Mouse (Mus musculus) midbrain, postnatal 0 days (tissue): ENCODE measurements around the gene Gmds. TPM values are rescaled to one million over a fixed set of nuclear protein-coding genes. Genes with fewer than 3 reads are reported as not detected.

ENCODE experiments used
- ATAC-seq: fragments of 200-750 bp; cut with Nextera tagmentation; 2 replicates; pipeline ENCODE4 v1.8.0; 2017; ENCODE audit warnings: moderate number of reproducible peaks, mild to moderate bottlenecking, moderate TSS enrichment, moderate library complexity; ENCODE audit not compliant: low FRiP score
- DNase-seq: peaks from one replicate; pipeline ENCODE4 v3.0.0-alpha.2; 2015; ENCODE audit warnings: low spot score
- H3K27ac ChIP-seq: fragments of 300-500 bp; sonication (generic); 2 replicates; pipeline ENCODE4 v1.5.1; 2014; ENCODE audit warnings: low read depth, mild to moderate bottlenecking, low read length, mixed read lengths
- H3K27me3 ChIP-seq: fragments of 300-500 bp; sonication (generic); 2 replicates; pipeline ENCODE4 v1.6.1; 2014; ENCODE audit warnings: low read length, control low read depth, mixed read lengths; ENCODE audit not compliant: insufficient read depth
- H3K36me3 ChIP-seq: fragments of 300-500 bp; sonication (generic); 2 replicates; pipeline ENCODE4 v1.6.1; 2014; ENCODE audit warnings: low read length, control low read depth, mixed read lengths; ENCODE audit not compliant: insufficient read depth
- H3K4me1 ChIP-seq: fragments of 300-500 bp; sonication (generic); 2 replicates; pipeline ENCODE4 v1.6.1; 2014; ENCODE audit warnings: mild to moderate bottlenecking, control low read depth, antibody characterized with exemption, low read length, mixed read lengths; ENCODE audit not compliant: insufficient read depth
- H3K4me2 ChIP-seq: fragments of 300-500 bp; sonication (generic); 2 replicates; pipeline ENCODE4 v1.6.1; 2014; ENCODE audit warnings: low read depth, mild to moderate bottlenecking, low read length, mixed read lengths; ENCODE audit not compliant: poor library complexity, severe bottlenecking
- H3K4me3 ChIP-seq: fragments of 300-500 bp; sonication (generic); 2 replicates; pipeline ENCODE4 v1.5.1; 2014; ENCODE audit warnings: low read depth, mild to moderate bottlenecking, low read length, moderate library complexity
- H3K9ac ChIP-seq: fragments of 300-500 bp; sonication (generic); replicated peaks from 2 replicates; pipeline ENCODE4 v1.6.1; 2014; ENCODE audit warnings: mild to moderate bottlenecking, low read length, moderate library complexity, mixed read lengths; ENCODE audit not compliant: poor library complexity, severe bottlenecking
- H3K9me3 ChIP-seq: fragments of 300-500 bp; sonication (generic); 2 replicates; pipeline ENCODE4 v1.6.1; 2016; ENCODE audit warnings: low read length, control low read depth
- CTCF ChIP-seq: IDR thresholded peaks from 2 replicates; pipeline ENCODE4 v1.5.1; 2016; ENCODE audit warnings: antibody characterized with exemption, mild to moderate bottlenecking
- WGBS: fragments of 180-500 bp; shearing (Covaris S2); extraction: QIAGEN DNeasy Blood & Tissue Kit; methylation state at CpG from one replicate; pipeline ENCODE4 v1.1.7; 2014; 5-methylcytosine and 5-hydroxymethylcytosine counted together
- polyA plus RNA-seq: library from polyadenylated mRNA; unstranded; fragments of >200 nt; fragmentation: Nextera tagmentation; extraction: Ambion mirVana; gene quantifications from 2 replicates; pipeline ENCODE4 v1.2.1, GENCODE M21; 2015
- total RNA-seq: library from RNA; depleted of rRNA; stranded (reverse); fragments of >200 nt; gene quantifications from 2 replicates; pipeline ENCODE4 v1.2.3, GENCODE M21; 2014

Gene Gmds
- total and polyA plus RNA-seq, 2 experiments from 2014 or later = 8.7 to 28.6 TPM

GRCm38 (mm10) chr13:31892913-31893514, 445.5 kb downstream of the Gmds start:
- Histone ChIP-seq H3K4me3 (no peak overlapping the region), H3K4me1 (no peaks in the 10 kb centered on the region), H3K27me3 (no peaks in the 10 kb centered on the region), H3K9ac (no peak overlapping the region), H3K36me3 (no peaks in the 10 kb centered on the region), H3K4me2 (no peak overlapping the region), H3K27ac (no peak overlapping the region), H3K9me3 (0 out of 2 replicates have a peak, but pooled peaks cover 6% of the 10 kb centered on the region)
- 83% methylated on average over 2 of the region's 2 CpGs for WGBS
- no peak for TF ChIP-seq CTCF
- ATAC-seq (no peak), DNase-seq (no peak)

- no peak for TF ChIP-seq CTCF
- no peaks in the 10 kb centered on the region for H3K27me3 ChIP-seq
- H3K9ac ChIP-seq = no peak overlapping the region
- 0 out of 2 replicates have a peak, but pooled peaks cover 6% of the 10 kb centered on the region for H3K9me3 ChIP-seq
- H3K4me2 ChIP-seq = no peak overlapping the region
- DNase-seq (no peak), ATAC-seq (no peak)
- H3K4me1 ChIP-seq = no peaks in the 10 kb centered on the region
- 92% methylated on average over 3 of the region's 3 CpGs for WGBS
- H3K27ac ChIP-seq = no peak overlapping the region
- no peak overlapping the region for H3K4me3 ChIP-seq
- H3K36me3 ChIP-seq = no peaks in the 10 kb centered on the region
Observed at GRCm38 (mm10) chr13:31888500-31888899, 450.0 kb downstream of the Gmds start.

GRCm38 (mm10) chr13:31885769-31886168, 452.8 kb downstream of the Gmds start:
- TF ChIP-seq CTCF = no peak
- 91% methylated on average over 1 of the region's 1 CpGs for WGBS
- Histone ChIP-seq H3K4me1 (no peaks in the 10 kb centered on the region), H3K9me3 (0 out of 2 replicates have a peak, but pooled peaks cover under 1% of the 10 kb centered on the region), H3K4me2 (no peak overlapping the region), H3K27ac (no peak overlapping the region), H3K36me3 (no peaks in the 10 kb centered on the region), H3K4me3 (no peak overlapping the region), H3K9ac (no peak overlapping the region), H3K27me3 (no peaks in the 10 kb centered on the region)
- ATAC-seq (no peak), DNase-seq (no peak)

- Histone ChIP-seq H3K9ac (no peak overlapping the region), H3K36me3 (no peaks in the 10 kb centered on the region), H3K27ac (no peak overlapping the region), H3K4me2 (no peak overlapping the region), H3K4me3 (no peak overlapping the region), H3K9me3 (no peaks in the 10 kb centered on the region), H3K27me3 (no peaks in the 10 kb centered on the region), H3K4me1 (no peaks in the 10 kb centered on the region)
- WGBS = 87% methylated on average over 8 of the region's 8 CpGs
- ATAC-seq (no peak), DNase-seq (no peak)
- no peak for TF ChIP-seq CTCF
Observed at GRCm38 (mm10) chr13:31878805-31879477, 459.6 kb downstream of the Gmds start.

GRCm38 (mm10) chr13:31877061-31877460, 461.5 kb downstream of the Gmds start:
- H3K4me2 ChIP-seq = no peak overlapping the region
- no peaks in the 10 kb centered on the region for H3K4me1 ChIP-seq
- DNase-seq (no peak), ATAC-seq (no peak)
- TF ChIP-seq CTCF = no peak
- no peaks in the 10 kb centered on the region for H3K36me3 ChIP-seq
- WGBS = 85% methylated on average over 4 of the region's 4 CpGs
- no peak overlapping the region for H3K27ac ChIP-seq
- no peaks in the 10 kb centered on the region for H3K27me3 ChIP-seq
- H3K9ac ChIP-seq = no peak overlapping the region
- no peak overlapping the region for H3K4me3 ChIP-seq
- H3K9me3 ChIP-seq = no peaks in the 10 kb centered on the region

GRCm38 (mm10) chr13:31874427-31874826, 464.1 kb downstream of the Gmds start:
- ATAC-seq = no peak
- Histone ChIP-seq H3K27ac (no peak overlapping the region), H3K27me3 (no peaks in the 10 kb centered on the region), H3K4me2 (no peak overlapping the region), H3K9ac (no peak overlapping the region), H3K9me3 (no peaks in the 10 kb centered on the region), H3K4me3 (no peak overlapping the region), H3K4me1 (no peaks in the 10 kb centered on the region), H3K36me3 (no peaks in the 10 kb centered on the region)
- WGBS = 72% methylated on average over 3 of the region's 3 CpGs
- no peak for TF ChIP-seq CTCF
- DNase-seq = no peak
